Comparison of ENCODE assay signal across 8 mouse cellular contexts in genomic region chr11:109995013-109995412, GRCm38 (mm10). TPM values are rescaled to one million over a fixed set of nuclear protein-coding genes. Genes with fewer than 3 reads are reported as not detected.
DNase-seq lines count a peak whose midpoint lies in the region; ATAC-seq and TF ChIP-seq lines count a peak whose summit lies in the region.

No protein-coding gene starts in this region.

- no peaks in the 10 kb centered on the region for H3K27me3 ChIP-seq in kidney, embryonic 16.5 days (ENCODE audit: insufficient read depth, low read length)
- no peaks in the 10 kb centered on the region for H3K27me3 ChIP-seq in liver, embryonic 14.5 days (ENCODE audit: control insufficient read depth, insufficient read depth, low read length)
- H3K27me3 ChIP-seq in neural tube, embryonic 13.5 days = no peaks in the 10 kb centered on the region

- no peak for TF ChIP-seq CTCF in liver, embryonic 14.5 days (IDR thresholded peaks at IDR 0.05; ENCODE audit: low read depth)

- under 1% methylated on average over 3 of the region's 3 CpGs for WGBS in kidney, embryonic 16.5 days
- WGBS in liver, embryonic 14.5 days (ENCODE audit: insufficient replicate concordance) = 7% methylated on average over 3 of the region's 3 CpGs
- WGBS in neural tube, embryonic 13.5 days = 4% methylated on average over 3 of the region's 3 CpGs

- peak overlapping the region; percentile 52 for H3K4me2 ChIP-seq in kidney, embryonic 16.5 days (replicated peaks; ENCODE audit: low read depth, low read length)
- H3K4me2 ChIP-seq in liver, embryonic 14.5 days (ENCODE audit: low read depth) = peak overlapping the region; percentile 45; the same call in 1 of the 2 replicates
- peak overlapping the region; percentile 69 for H3K4me2 ChIP-seq in neural tube, embryonic 13.5 days

- H3K4me1 ChIP-seq in kidney, embryonic 16.5 days (ENCODE audit: insufficient read depth, low read length) = peaks cover 7% of the 10 kb centered on the region; the same call in 1 of the 2 replicates
- peaks cover 0 to 2% of the 10 kb centered on the region in 2 experiments; a peak in 1 of 4 replicates for H3K4me1 ChIP-seq in liver, embryonic 14.5 days (replicated peaks; ENCODE audit: control insufficient read depth in 2 of 2, insufficient read depth in 2 of 2, low read length in 1 of 2)
- H3K4me1 ChIP-seq in neural tube, embryonic 13.5 days (replicated peaks) = peaks cover 9% of the 10 kb centered on the region

- H3K27ac ChIP-seq in kidney, embryonic 16.5 days (ENCODE audit: low read length) = no peak overlapping the region
- H3K27ac ChIP-seq in liver, embryonic 14.5 days = no peak overlapping the region
- no peak overlapping the region for H3K27ac ChIP-seq in neural tube, embryonic 13.5 days (replicated peaks)

- H3K9me3 ChIP-seq in kidney, embryonic 16.5 days (ENCODE audit: low read length) = no peaks in the 10 kb centered on the region
- H3K9me3 ChIP-seq in liver, embryonic 14.5 days (ENCODE audit: control insufficient read depth, low read length) = no peaks in the 10 kb centered on the region
- no peaks in the 10 kb centered on the region for H3K9me3 ChIP-seq in neural tube, embryonic 13.5 days

- H3K4me3 ChIP-seq in kidney, embryonic 16.5 days (ENCODE audit: low read length) = peak overlapping the region; percentile 43
- H3K4me3 ChIP-seq in liver, embryonic 14.5 days (ENCODE audit: insufficient read depth in 1 of 2, low read depth in 2 of 2, low read length in 2 of 2) = peak overlapping the region; percentile 26 to 60
- H3K4me3 ChIP-seq in neural tube, embryonic 13.5 days = peak overlapping the region; percentile 48

- ATAC-seq in kidney, embryonic 16.5 days (ENCODE audit: low FRiP score, low TSS enrichment) = peak; percentile 40; the same call in 1 of the 2 replicates
- ATAC-seq in liver, embryonic 14.5 days (ENCODE audit: insufficient read depth) = peak; percentile 19; the same call in 1 of the 2 replicates
- peak; percentile 58 for ATAC-seq in neural tube, embryonic 13.5 days (ENCODE audit: low read depth)
- ATAC-seq in inflammation-experienced regulatory T-cells, adult 6 months = no peak

- H3K36me3 ChIP-seq in kidney, embryonic 16.5 days (ENCODE audit: insufficient read depth, low read length) = no peaks in the 10 kb centered on the region
- H3K36me3 ChIP-seq in liver, embryonic 14.5 days (replicated peaks; ENCODE audit: control insufficient read depth, insufficient read depth, low read depth) = no peaks in the 10 kb centered on the region
- no peaks in the 10 kb centered on the region for H3K36me3 ChIP-seq in neural tube, embryonic 13.5 days

- no peak overlapping the region for H3K9ac ChIP-seq in kidney, embryonic 16.5 days (replicated peaks; ENCODE audit: low read length)
- no peak overlapping the region for H3K9ac ChIP-seq in liver, embryonic 14.5 days (replicated peaks)
- H3K9ac ChIP-seq in neural tube, embryonic 13.5 days = peak overlapping the region; percentile 66

- no peak for TF ChIP-seq EP300 in liver, embryonic 14.5 days (IDR thresholded peaks at IDR 0.05; ENCODE audit: low read depth)

- DNase-seq in adrenal gland, adult (ENCODE audit: inconsistent age in 2 of 2, low spot score in 1 of 2) = peak; percentile 16 to 53
- DNase-seq in adrenal gland, postnatal 4 days (ENCODE audit: low spot score in 2 of 2) = no peak
- peak; percentile 59 for DNase-seq in embryo, embryonic 10.5 days (ENCODE audit: low spot score)
- DNase-seq in heart, adult 9 months (ENCODE audit: low spot score in 2 of 2) = peak; percentile 55 to 61
- DNase-seq in liver, embryonic 14.5 days (ENCODE audit: low read depth in 3 of 3, low spot score in 3 of 3) = no peak

RNA-seq across cellular contexts. Expression of gene Abca8b, which starts 0.6 kb away (rescaled TPM):
- total RNA-seq in adrenal gland, postnatal 4 days (2021) = 10 to 100 TPM in 1 of 2 experiments, 1 to 10 TPM in 1; 6.2 to 10.4 TPM
- polyA plus RNA-seq in kidney, embryonic 16.5 days (2015; fragmentation: Nextera tagmentation; extraction: Ambion mirVana) = 0.49 and 0.52 TPM in 2 replicates
- 3.5 and 4.7 TPM in 2 replicates for polyA plus RNA-seq in liver, embryonic 14.5 days (2012; rRNA removed)
- 4.7 and 5.4 TPM in 2 replicates for polyA plus RNA-seq in liver, embryonic 14.5 days (2014; fragmentation: Nextera tagmentation; extraction: Ambion mirVana)
- 1.4 and 1.8 TPM in 2 replicates for polyA plus RNA-seq in neural tube, embryonic 13.5 days (2015; fragmentation: Nextera tagmentation; extraction: Ambion mirVana)
- polyA plus RNA-seq in inflammation-experienced regulatory T-cells, adult 6 months (2017; shearing (Covaris generic)) = not detected

Comparison
In these comparisons a context has a peak if more than half of its experiments do, and no peak if none do; other contexts are left out.
1. DNase-seq: peak in adrenal gland, adult (2 of 2), embryo, embryonic 10.5 days (single experiment) and heart, adult 9 months (2 of 2); none in adrenal gland, postnatal 4 days (0 of 2) and liver, embryonic 14.5 days (0 of 3).
2. Peak in every context shown above with its lines, with median percentiles within 50 percentile points of each other: H3K4me2 ChIP-seq and H3K4me3 ChIP-seq.